Mouse (Mus musculus): ENCODE results near the gene Nkx3-2.

DNA sequence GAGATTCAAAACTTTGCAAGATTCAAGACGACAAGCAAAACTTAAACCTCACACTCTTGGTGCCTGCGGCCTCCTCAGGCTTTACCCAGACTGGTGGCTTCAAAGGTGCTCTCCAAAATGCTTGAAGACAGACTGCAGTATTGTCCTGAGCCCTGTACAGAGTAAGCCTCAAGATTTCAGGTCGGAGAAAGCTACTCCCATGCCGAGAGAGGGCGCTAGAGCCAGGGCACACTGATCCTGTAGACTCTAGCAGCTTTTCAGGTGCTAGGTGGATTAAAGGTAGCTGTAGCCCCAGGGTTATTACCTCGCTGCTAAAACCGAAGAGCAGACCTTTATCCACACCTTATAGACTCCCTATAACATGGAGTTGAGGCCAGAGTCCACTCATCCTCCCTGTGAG lies 20.1 kb downstream of the Nkx3-2 start:
- no peak for TF ChIP-seq CTCF (IDR thresholded peaks at IDR 0.05; ENCODE audit: insufficient read depth, low read length)
- TF ChIP-seq POLR2A (IDR thresholded peaks at IDR 0.05; ENCODE audit: borderline replicate concordance, extremely low read depth, low read depth, low read length) = no peak
